Mouse (Mus musculus): ENCODE results near the gene Polr3h.

DNA sequence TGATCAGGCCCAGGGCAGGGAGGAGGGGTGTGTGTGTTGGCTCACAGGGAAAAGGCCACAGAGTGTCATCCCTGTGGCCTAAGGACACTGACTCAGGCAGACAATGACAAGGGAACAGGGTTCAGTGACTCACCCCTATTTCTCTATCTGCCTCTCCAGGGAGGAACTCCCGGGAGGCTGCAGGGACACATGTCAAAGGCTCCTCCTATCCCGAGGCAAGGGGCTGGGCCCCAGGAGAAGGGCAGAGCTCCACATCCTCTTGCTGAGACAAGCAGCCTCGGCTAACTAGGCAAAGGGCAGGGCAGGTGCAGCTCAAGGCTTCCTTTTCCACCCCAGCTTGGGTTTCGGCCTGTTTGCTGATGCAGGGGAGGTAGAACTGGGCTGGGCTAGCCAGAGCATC, 80.3 kb downstream of the Polr3h start:
- no peak for TF ChIP-seq CTCF (conservative IDR thresholded peaks at IDR 0.05 in 1 of 2, IDR thresholded peaks at IDR 0.05 in 1 of 2; ENCODE audit: low read depth in 2 of 2, low read length in 2 of 2)
- no peak for TF ChIP-seq POLR2A (IDR thresholded peaks at IDR 0.05; ENCODE audit: low read depth, low read length)
- TF ChIP-seq USF1 (IDR thresholded peaks at IDR 0.05; ENCODE audit: low read depth, low read length), result no peak
- TF ChIP-seq RAD21 (IDR thresholded peaks at IDR 0.05; ENCODE audit: low read depth, low read length), result no peak
- no peak for TF ChIP-seq USF2 (conservative IDR thresholded peaks at IDR 0.05; ENCODE audit: low read depth, low read length)
- no peak for TF ChIP-seq TCF12 (IDR thresholded peaks at IDR 0.05; ENCODE audit: low read depth, low read length)
- TF ChIP-seq NRF1 (IDR thresholded peaks at IDR 0.05; ENCODE audit: low read depth, low read length), result no peak
- no peak for TF ChIP-seq MYC (IDR thresholded peaks at IDR 0.05; ENCODE audit: low read depth, low read length)
- no peak for TF ChIP-seq ETS1 (conservative IDR thresholded peaks at IDR 0.05; ENCODE audit: low read depth, low read length)

Measured in CH12.LX (cell line).